Mouse (Mus musculus) midbrain, embryonic 12.5 days (tissue): ENCODE results near the gene Slc39a13. TPM values are rescaled to one million over a fixed set of nuclear protein-coding genes. Genes with fewer than 3 reads are reported as not detected.

Source experiments
- ATAC-seq: fragments of 200-750 bp; cut with Nextera tagmentation; 2 replicates; pipeline ENCODE4 v1.8.0; 2017; ENCODE audit warnings: low read depth, moderate TSS enrichment, moderate library complexity; ENCODE audit not compliant: low FRiP score
- H3K27ac ChIP-seq: fragments of 300-500 bp; sonication (generic); replicated peaks from 2 replicates; pipeline ENCODE4 v1.5.1; 2016; ENCODE audit warnings: mild to moderate bottlenecking
- H3K27me3 ChIP-seq: fragments of 300-500 bp; sonication (generic); 2 replicates; pipeline ENCODE4 v1.6.1; 2016; ENCODE audit warnings: mild to moderate bottlenecking
- H3K36me3 ChIP-seq: fragments of 300-500 bp; sonication (generic); 2 replicates; pipeline ENCODE4 v1.6.1; 2016
- H3K4me1 ChIP-seq: fragments of 300-500 bp; sonication (generic); 2 replicates; pipeline ENCODE4 v1.6.1; 2016
- H3K4me2 ChIP-seq: fragments of 300-500 bp; sonication (generic); replicated peaks from 2 replicates; pipeline ENCODE4 v1.6.1; 2016; ENCODE audit warnings: mild to moderate bottlenecking, moderate library complexity
- H3K4me3 ChIP-seq: fragments of 300-500 bp; sonication (generic); 2 replicates; pipeline ENCODE4 v1.5.1; 2016; ENCODE audit warnings: mild to moderate bottlenecking
- H3K9ac ChIP-seq: fragments of 300-500 bp; sonication (generic); replicated peaks from 2 replicates; pipeline ENCODE4 v1.6.1; 2016; ENCODE audit warnings: mild to moderate bottlenecking, moderate library complexity
- H3K9me3 ChIP-seq: fragments of 300-500 bp; sonication (generic); 2 replicates; pipeline ENCODE4 v1.6.1; 2016; ENCODE audit warnings: mild to moderate bottlenecking
- WGBS: fragments of 180-500 bp; shearing (Covaris S2); methylation state at CpG from one replicate; pipeline ENCODE4 v1.1.7; 2016; 5-methylcytosine and 5-hydroxymethylcytosine counted together
- polyA plus RNA-seq: library from polyadenylated mRNA; unstranded; fragments of >200 nt; fragmentation: Nextera tagmentation; extraction: Ambion mirVana; gene quantifications from 2 replicates; pipeline ENCODE4 v1.2.1, GENCODE M21; 2016

Slc39a13 gene
- polyA plus RNA-seq, 1 experiment from 2014 or later, result 30.8 TPM

DNA sequence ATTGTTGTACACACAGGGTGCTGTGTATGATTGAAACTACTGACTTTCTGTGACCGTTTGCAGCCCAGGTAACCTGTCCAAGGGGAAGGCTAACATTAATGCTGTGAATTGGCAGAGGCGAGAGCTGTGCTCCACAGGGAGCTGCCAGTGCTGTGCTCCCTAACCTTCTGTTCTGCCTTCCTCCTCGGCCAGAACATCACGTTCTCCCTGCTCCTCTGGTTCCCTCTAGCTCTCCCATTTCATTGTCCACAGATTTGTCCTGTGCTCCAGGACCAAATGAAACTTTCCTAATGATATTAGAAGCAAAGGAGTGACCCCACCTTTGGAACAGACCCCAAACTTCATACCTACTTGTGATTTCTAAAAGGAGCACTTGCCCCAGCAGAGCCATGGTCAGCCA is 54.8 kb downstream of the Slc39a13 start:
- H3K36me3 ChIP-seq, result peaks cover 73% of the 10 kb centered on the region
- no peak for ATAC-seq
- no peak overlapping the region for H3K9ac ChIP-seq
- H3K4me3 ChIP-seq, result no peak overlapping the region
- 84% methylated on average over 4 of the region's 4 CpGs for WGBS
- no peaks in the 10 kb centered on the region for H3K27me3 ChIP-seq
- no peak overlapping the region for H3K4me2 ChIP-seq
- H3K4me1 ChIP-seq, result no peaks in the 10 kb centered on the region
- no peaks in the 10 kb centered on the region for H3K9me3 ChIP-seq
- no peak overlapping the region for H3K27ac ChIP-seq

DNA sequence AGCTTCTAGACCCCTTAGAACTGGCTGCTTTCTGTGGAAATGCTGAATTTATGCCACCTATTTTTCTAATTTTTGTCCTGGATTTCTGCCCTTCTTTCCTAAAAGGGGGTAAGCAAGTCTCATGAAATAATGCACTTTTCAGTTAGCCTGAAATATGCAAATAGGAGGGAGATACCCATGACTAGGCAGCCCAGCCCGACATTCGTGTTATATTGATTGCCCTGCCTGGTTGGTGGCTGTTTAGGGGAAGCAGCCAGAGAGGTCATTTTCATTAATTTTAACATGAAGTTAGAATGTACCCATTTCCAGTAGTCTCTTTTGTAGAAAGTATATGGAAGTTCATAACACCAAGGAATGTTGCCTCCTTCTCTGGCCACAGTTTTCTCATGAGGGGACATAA is 56.3 kb downstream of the Slc39a13 start:
- 90% methylated on average over 2 of the region's 2 CpGs for WGBS
- no peak for ATAC-seq
- peaks cover 78% of the 10 kb centered on the region for H3K36me3 ChIP-seq

More for the DNA sequence above, 56.3 kb downstream of the Slc39a13 start:
- no peaks in the 10 kb centered on the region for H3K4me1 ChIP-seq
- no peak overlapping the region for H3K4me2 ChIP-seq
- no peak overlapping the region for H3K9ac ChIP-seq
- no peak overlapping the region for H3K27ac ChIP-seq
- no peaks in the 10 kb centered on the region for H3K9me3 ChIP-seq
- no peak overlapping the region for H3K4me3 ChIP-seq
- no peaks in the 10 kb centered on the region for H3K27me3 ChIP-seq

Other genes starting within 250 kb of the Slc39a13 start
- gene Mtch2, start 223.3 kb downstream of the Slc39a13 start, polyA plus RNA-seq, result 207 and 209 TPM in 2 replicates
- gene C1qtnf4, start 184.6 kb downstream of the Slc39a13 start, polyA plus RNA-seq, result 29.2 and 32.9 TPM in 2 replicates
- gene Kbtbd4, start 165.7 kb downstream of the Slc39a13 start, polyA plus RNA-seq, result 53.5 and 54.5 TPM in 2 replicates
- gene Ndufs3, start 165.6 kb downstream of the Slc39a13 start, polyA plus RNA-seq, result 187 and 196 TPM in 2 replicates
- gene Celf1, start 130.0 kb downstream of the Slc39a13 start, polyA plus RNA-seq, result 167 and 178 TPM in 2 replicates
- gene Rapsn, start 34.8 kb downstream of the Slc39a13 start, polyA plus RNA-seq, result 0.94 and 1.4 TPM in 2 replicates
- 283 and 291 TPM in 2 replicates for gene Psmc3, start 16.4 kb downstream of the Slc39a13 start, polyA plus RNA-seq
- gene Spi1, start 12.0 kb upstream of the Slc39a13 start, polyA plus RNA-seq, result 3.3 and 4.8 TPM in 2 replicates
- 0.16 and 0.32 TPM in 2 replicates for gene Mybpc3, start 47.7 kb upstream of the Slc39a13 start, polyA plus RNA-seq
- gene Madd, start 113.4 kb upstream of the Slc39a13 start, polyA plus RNA-seq, result 42.5 and 45.9 TPM in 2 replicates
- 1.0 and 1.9 TPM in 2 replicates for gene Nr1h3, start 132.4 kb upstream of the Slc39a13 start, polyA plus RNA-seq
- 37.7 and 38.4 TPM in 2 replicates for gene Acp2, start 132.5 kb upstream of the Slc39a13 start, polyA plus RNA-seq
- gene Ddb2, start 166.6 kb upstream of the Slc39a13 start, polyA plus RNA-seq, result 9.0 and 10.4 TPM in 2 replicates
- 29.1 and 31.0 TPM in 2 replicates for gene Pacsin3, start 185.5 kb upstream of the Slc39a13 start, polyA plus RNA-seq
- gene Arfgap2, start 194.6 kb upstream of the Slc39a13 start, polyA plus RNA-seq, result 88.6 and 92.2 TPM in 2 replicates